Mouse (Mus musculus) small intestine, adult 2 months (tissue): ENCODE data around the gene Tns3.

Experiments used
- CTCF ChIP-seq: fragments of 200-500 bp; IDR thresholded peaks from 2 replicates; pipeline ENCODE4 v1.5.1; 2012; ENCODE audit warnings: low read depth, mild to moderate bottlenecking, control low read depth, inconsistent platforms, low read length, moderate library complexity, mixed read lengths; ENCODE audit not compliant: insufficient replicate concordance, insufficient read length; ENCODE audit errors: extremely low read depth
- POLR2A ChIP-seq: fragments of 200-500 bp; IDR thresholded peaks from 2 replicates; pipeline ENCODE4 v1.6.1; 2012; ENCODE audit warnings: low read depth, mild to moderate bottlenecking, control low read depth, inconsistent platforms, low read length, moderate library complexity

DNA sequence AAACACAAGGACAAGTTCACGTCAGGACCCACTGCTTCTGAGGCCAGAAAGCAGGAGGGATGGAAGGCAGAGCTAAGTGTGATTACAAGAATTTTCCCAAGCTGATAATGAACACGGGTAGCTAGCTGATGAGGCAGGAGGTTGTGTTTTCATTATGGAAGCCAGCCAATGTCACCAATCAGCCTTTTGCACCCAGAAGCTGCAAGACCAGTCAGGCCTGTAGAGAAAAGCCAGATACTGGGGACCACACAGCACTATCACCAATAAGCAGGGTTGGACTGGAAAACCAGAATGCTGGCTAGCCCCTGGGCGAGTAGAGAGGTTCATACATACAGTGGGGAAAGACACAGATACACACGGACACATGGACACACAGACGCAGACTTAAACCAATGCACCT, 73.1 kb downstream of the Tns3 start:
- TF ChIP-seq CTCF (no peak), POLR2A (no peak)
